Comparison of ENCODE assay signal across 7 mouse cellular contexts in genomic region chr11:61674839-61675159, GRCm38 (mm10). TPM values are rescaled to one million over a fixed set of nuclear protein-coding genes. Genes with fewer than 3 reads are reported as not detected.
DNase-seq lines count a peak whose midpoint lies in the region; ATAC-seq lines count a peak whose summit lies in the region.

No protein-coding gene starts in this region.

- H3K36me3 ChIP-seq in hindbrain, embryonic 15.5 days = no peaks in the 10 kb centered on the region

- no peak overlapping the region for H3K4me3 ChIP-seq in hindbrain, embryonic 15.5 days

- peaks cover 15% of the 10 kb centered on the region for H3K4me1 ChIP-seq in hindbrain, embryonic 15.5 days (replicated peaks)

- intact Hi-C loops in left cerebral cortex, postnatal 4 days (cut with DNase I) = no loop called here
- intact Hi-C loops in left cerebral cortex, postnatal 36 days (cut with DNase I) = no loop called here

- WGBS in hindbrain, embryonic 15.5 days = 6% methylated on average over 8 of the region's 8 CpGs

- H3K9ac ChIP-seq in hindbrain, embryonic 15.5 days = no peak overlapping the region

- 0 out of 2 replicates have a peak, but pooled peaks cover 2% of the 10 kb centered on the region for H3K27me3 ChIP-seq in hindbrain, embryonic 15.5 days

- H3K9me3 ChIP-seq in hindbrain, embryonic 15.5 days = no peaks in the 10 kb centered on the region

- no peak overlapping the region for H3K27ac ChIP-seq in hindbrain, embryonic 15.5 days (replicated peaks)

- no peak; the same call in 1 of the 2 replicates for ATAC-seq in hindbrain, embryonic 15.5 days (ENCODE audit: low FRiP score, low read depth)

- peak; percentile 51 for DNase-seq in left cerebral cortex, postnatal 4 days
- DNase-seq in left cerebral cortex, postnatal 36 days (ENCODE audit: low spot score in 2 of 2) = no peak
- peak; percentile 91 for DNase-seq in embryo, embryonic 11 days
- DNase-seq in mesoderm, embryonic 11.5 days (ENCODE audit: low read depth, low spot score) = peak; percentile 82
- DNase-seq in B cell, adult 2 months = no peak
- DNase-seq in adrenal gland, adult 18-20 months (ENCODE audit: low spot score in 2 of 2) = no peak

- H3K4me2 ChIP-seq in hindbrain, embryonic 15.5 days = peak overlapping the region; percentile 25; the same call in 1 of the 2 replicates

RNA-seq across cellular contexts. Expression of gene Fam83g, which starts 9.1 kb away (rescaled TPM):
- under 1 TPM in 1 of 2 experiments, not detected in 1; 0.12 TPM for total RNA-seq in left cerebral cortex, postnatal 4 days (2021)
- under 1 TPM in 1 of 2 experiments, not detected in 1; 0.07 TPM for total RNA-seq in left cerebral cortex, postnatal 36 days (2021)
- 0.24 and 0.31 TPM in 2 replicates for polyA plus RNA-seq in hindbrain, embryonic 15.5 days (2015; fragmentation: Nextera tagmentation; extraction: Ambion mirVana)
- total RNA-seq in adrenal gland, adult 18-20 months (2021) = 1 to 10 TPM; 1.2 to 1.6 TPM

RNA-seq across cellular contexts. Expression of gene Grap, which starts 21.7 kb away (rescaled TPM):
- total RNA-seq in left cerebral cortex, postnatal 4 days (2021) = 1 to 10 TPM; 5.8 to 6.1 TPM
- total RNA-seq in left cerebral cortex, postnatal 36 days (2021) = 1 to 10 TPM; 5.2 to 5.5 TPM
- polyA plus RNA-seq in hindbrain, embryonic 15.5 days (2015; fragmentation: Nextera tagmentation; extraction: Ambion mirVana) = 10.7 and 11.6 TPM in 2 replicates
- total RNA-seq in adrenal gland, adult 18-20 months (2021) = 1 to 10 TPM; 7.4 to 8.2 TPM

RNA-seq across cellular contexts. Expression of gene Slc5a10, which starts 45.8 kb away (rescaled TPM):
- total RNA-seq in left cerebral cortex, postnatal 4 days (2021) = under 1 TPM in 1 of 2 experiments, not detected in 1; 0.38 TPM
- under 1 TPM; 0.22 to 0.23 TPM for total RNA-seq in left cerebral cortex, postnatal 36 days (2021)
- not detected in 2 replicates for polyA plus RNA-seq in hindbrain, embryonic 15.5 days (2015; fragmentation: Nextera tagmentation; extraction: Ambion mirVana)
- total RNA-seq in adrenal gland, adult 18-20 months (2021) = not detected

Comparison
In these comparisons a context has a peak if more than half of its experiments do, and no peak if none do; other contexts are left out.
1. DNase-seq: peak in left cerebral cortex, postnatal 4 days (single experiment), embryo, embryonic 11 days (single experiment) and mesoderm, embryonic 11.5 days (single experiment); none in left cerebral cortex, postnatal 36 days (0 of 2), B cell, adult 2 months (0 of 2) and adrenal gland, adult 18-20 months (0 of 2).